Mouse (Mus musculus) hindbrain, postnatal 0 days (tissue): ENCODE results near the gene Gm14409. TPM values are rescaled to one million over a fixed set of nuclear protein-coding genes. Genes with fewer than 3 reads are reported as not detected.
A peak's percentile ranks its signal among the peaks of the same experiment; 100 is the strongest.
"Not testable (repeated sequence)": the region's sequence is repeated elsewhere in the genome, so short reads cannot be mapped to it uniquely, and the experiment has no call there.

Experiments used
- ATAC-seq: fragments of 200-750 bp; cut with Nextera tagmentation; 2 replicates; pipeline ENCODE4 v1.8.0; 2017; ENCODE audit warnings: mild to moderate bottlenecking, moderate TSS enrichment, moderate library complexity
- DNase-seq: peaks from one replicate; pipeline ENCODE4 v3.0.0-alpha.2; 2015; ENCODE audit warnings: low spot score
- H3K27ac ChIP-seq: fragments of 300-500 bp; sonication (generic); 2 replicates; pipeline ENCODE4 v1.5.1; 2014; ENCODE audit warnings: mild to moderate bottlenecking
- H3K27me3 ChIP-seq: fragments of 300-500 bp; sonication (generic); 2 replicates; pipeline ENCODE4 v1.6.1; 2014; ENCODE audit warnings: low read length, mixed read lengths; ENCODE audit not compliant: insufficient read depth
- H3K36me3 ChIP-seq: fragments of 300-500 bp; sonication (generic); 2 replicates; pipeline ENCODE4 v1.6.1; 2014; ENCODE audit warnings: low read length, mixed read lengths; ENCODE audit not compliant: insufficient read depth
- H3K4me1 ChIP-seq: fragments of 300-500 bp; sonication (generic); 2 replicates; pipeline ENCODE4 v1.6.1; 2014; ENCODE audit warnings: antibody characterized with exemption, low read length, mixed read lengths; ENCODE audit not compliant: insufficient read depth
- H3K4me2 ChIP-seq: fragments of 300-500 bp; sonication (generic); 2 replicates; pipeline ENCODE4 v1.6.1; 2014; ENCODE audit warnings: low read depth, mild to moderate bottlenecking, low read length, moderate library complexity, mixed read lengths
- H3K4me3 ChIP-seq: fragments of 300-500 bp; sonication (generic); 2 replicates; pipeline ENCODE4 v1.5.1; 2014; ENCODE audit warnings: low read length
- H3K9ac ChIP-seq: fragments of 300-500 bp; sonication (generic); replicated peaks from 2 replicates; pipeline ENCODE4 v1.6.1; 2014; ENCODE audit warnings: mild to moderate bottlenecking, low read length, moderate library complexity, mixed read lengths
- H3K9me3 ChIP-seq: fragments of 300-500 bp; sonication (generic); 2 replicates; pipeline ENCODE4 v1.6.1; 2016; ENCODE audit warnings: low read length, mixed read lengths
- CTCF ChIP-seq: IDR thresholded peaks from 2 replicates; pipeline ENCODE4 v1.5.1; 2016; ENCODE audit warnings: antibody characterized with exemption, control low read depth, low read depth
- whole genome bisulfite sequencing: fragments of 180-500 bp; shearing (Covaris S2); extraction: QIAGEN DNeasy Blood & Tissue Kit; methylation state at CpG from one replicate; pipeline ENCODE4 v1.1.7; 2014; 5-methylcytosine and 5-hydroxymethylcytosine counted together
- polyA plus RNA-seq: library from polyadenylated mRNA; unstranded; fragments of >200 nt; fragmentation: Nextera tagmentation; extraction: Ambion mirVana; gene quantifications from 2 replicates; pipeline ENCODE4 v1.2.1, GENCODE M21; 2015
- total RNA-seq: library from RNA; depleted of rRNA; stranded (reverse); fragments of >200 nt; gene quantifications from 2 replicates; pipeline ENCODE4 v1.2.3, GENCODE M21; 2014; rRNA removed

Gm14409 gene
- total RNA-seq, result not detected in 2 replicates
- polyA plus RNA-seq, result not detected in 2 replicates

DNA sequence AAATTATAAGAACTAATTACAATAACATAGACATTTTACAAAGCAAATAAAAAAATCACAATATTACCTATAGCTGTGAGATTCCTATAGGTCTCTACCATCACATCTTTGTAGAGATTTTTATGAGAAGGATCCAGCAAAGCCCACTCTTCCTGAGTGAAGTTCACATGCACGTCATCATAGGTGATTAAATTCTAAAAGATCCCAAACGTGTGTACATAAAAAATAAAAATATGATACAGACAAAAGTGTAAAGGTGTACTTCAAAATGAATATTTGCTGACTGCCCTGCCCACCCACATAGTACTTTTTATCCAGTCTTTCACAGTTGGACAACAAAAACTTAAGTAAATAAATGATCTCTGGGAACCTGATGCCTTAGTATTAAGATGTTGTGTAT lies at the start of gene Gm14409:
Gm14409 (minus strand) TSS at position 101 of the 400 bp plus-strand sequence.
- WGBS, result no CpG with 5 or more reads among the region's 2 CpGs
- not testable (repeated sequence) for H3K9me3 ChIP-seq, DNase-seq, H3K36me3 ChIP-seq, H3K27me3 ChIP-seq, H3K4me1 ChIP-seq, H3K9ac ChIP-seq, H3K27ac ChIP-seq, ATAC-seq, H3K4me3 ChIP-seq, H3K4me2 ChIP-seq

DNA sequence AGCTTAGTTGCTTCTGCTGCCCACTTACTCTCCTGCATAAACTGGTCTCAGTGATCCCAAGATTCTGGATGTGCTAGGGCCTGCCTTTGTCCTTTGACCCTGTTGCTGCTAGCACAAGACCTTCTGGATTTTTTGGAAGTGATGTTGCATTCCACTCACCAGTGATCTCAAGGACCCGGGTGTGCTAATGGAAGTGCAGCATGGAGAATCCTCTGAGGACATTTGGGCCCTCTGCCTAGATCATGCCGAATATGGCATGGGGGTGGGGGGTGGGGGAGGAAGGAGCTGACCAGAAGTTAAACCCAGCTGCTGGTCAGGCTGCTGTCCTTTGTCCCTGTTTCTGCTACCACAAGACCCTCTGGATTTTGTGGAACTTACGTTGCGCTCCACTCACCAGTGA lies 42.8 kb upstream of the Gm14409 start:
- not testable (repeated sequence) for H3K27ac ChIP-seq, DNase-seq, H3K9me3 ChIP-seq, H3K4me1 ChIP-seq, H3K36me3 ChIP-seq, H3K4me2 ChIP-seq, ATAC-seq, H3K9ac ChIP-seq, H3K4me3 ChIP-seq, H3K27me3 ChIP-seq
- WGBS, result 85% methylated on average over 4 of the region's 4 CpGs

DNA sequence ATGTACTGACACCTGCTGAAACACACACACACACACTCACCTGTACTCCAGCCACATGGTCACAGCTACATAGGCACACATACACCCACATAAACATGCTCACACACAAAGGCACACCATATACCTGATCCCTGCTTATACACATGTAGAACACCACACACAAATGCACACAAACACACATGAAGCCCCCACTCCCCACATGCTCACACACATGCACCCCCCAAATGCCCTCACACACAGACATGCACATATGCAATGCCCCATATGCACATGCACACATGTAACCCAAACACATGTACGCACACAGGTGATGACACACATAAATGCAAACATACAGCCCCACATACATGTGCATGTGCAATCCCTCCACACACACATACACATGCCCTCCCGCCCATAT lies 38.1 kb upstream of the Gm14409 start:
- not testable (repeated sequence) for H3K4me2 ChIP-seq, DNase-seq, H3K9ac ChIP-seq, H3K4me1 ChIP-seq, H3K9me3 ChIP-seq, H3K27ac ChIP-seq, H3K27me3 ChIP-seq, H3K36me3 ChIP-seq, ATAC-seq, H3K4me3 ChIP-seq
- no CpG with 5 or more reads among the region's 2 CpGs for WGBS

DNA sequence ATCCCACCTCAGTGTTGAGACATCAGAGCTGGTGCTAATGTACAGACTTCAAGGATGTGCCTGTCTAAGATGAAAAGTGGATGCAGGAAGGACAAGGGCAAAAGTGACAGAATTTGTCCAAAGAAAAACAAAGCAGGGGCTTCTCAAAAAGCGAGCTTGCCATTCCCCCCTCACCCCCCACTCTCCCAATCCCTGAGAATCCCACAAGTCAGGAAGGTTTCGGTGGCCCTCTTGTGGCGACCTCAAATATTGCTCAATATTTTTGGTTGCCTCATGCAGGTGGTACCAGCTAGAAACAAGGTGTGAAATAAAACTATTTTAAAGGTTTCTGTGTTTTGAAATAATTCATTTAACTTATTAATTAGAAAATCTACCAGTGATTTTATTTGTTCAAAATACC lies 16.9 kb upstream of the Gm14409 start:
- not testable (repeated sequence) for H3K4me1 ChIP-seq, H3K4me2 ChIP-seq, ATAC-seq, H3K9ac ChIP-seq, H3K9me3 ChIP-seq, H3K36me3 ChIP-seq, H3K27me3 ChIP-seq, DNase-seq, H3K27ac ChIP-seq, H3K4me3 ChIP-seq
- WGBS, result 47% methylated on average over 3 of the region's 3 CpGs
- peak; percentile 20; the same call in 1 of the 2 replicates for TF ChIP-seq CTCF

DNA sequence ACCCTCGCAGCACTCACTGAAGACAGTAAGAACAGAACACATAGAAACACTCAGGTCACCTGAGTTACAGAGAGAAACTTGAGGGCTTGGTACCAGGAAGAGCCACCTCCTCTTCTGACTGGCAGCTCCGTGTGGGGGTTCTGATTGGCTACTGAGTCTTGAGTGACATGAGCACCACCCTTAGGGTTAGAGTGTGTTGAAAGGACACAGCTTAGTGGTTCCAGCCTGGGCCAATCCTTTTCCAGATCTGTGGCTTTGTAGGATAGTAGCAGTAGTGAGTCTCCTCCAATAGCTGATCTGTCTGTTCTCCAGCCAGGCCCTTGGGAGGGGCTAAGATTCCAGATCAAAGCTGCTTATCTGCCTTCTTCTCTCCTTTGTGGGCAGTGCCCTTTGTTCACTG lies 10.9 kb upstream of the Gm14409 start:
- H3K9me3 ChIP-seq, ATAC-seq, H3K4me3 ChIP-seq, H3K9ac ChIP-seq, H3K27me3 ChIP-seq, H3K4me2 ChIP-seq, DNase-seq, H3K36me3 ChIP-seq, H3K27ac ChIP-seq, H3K4me1 ChIP-seq: not testable (repeated sequence)
- 89% methylated on average over 1 of the region's 2 CpGs for WGBS

DNA sequence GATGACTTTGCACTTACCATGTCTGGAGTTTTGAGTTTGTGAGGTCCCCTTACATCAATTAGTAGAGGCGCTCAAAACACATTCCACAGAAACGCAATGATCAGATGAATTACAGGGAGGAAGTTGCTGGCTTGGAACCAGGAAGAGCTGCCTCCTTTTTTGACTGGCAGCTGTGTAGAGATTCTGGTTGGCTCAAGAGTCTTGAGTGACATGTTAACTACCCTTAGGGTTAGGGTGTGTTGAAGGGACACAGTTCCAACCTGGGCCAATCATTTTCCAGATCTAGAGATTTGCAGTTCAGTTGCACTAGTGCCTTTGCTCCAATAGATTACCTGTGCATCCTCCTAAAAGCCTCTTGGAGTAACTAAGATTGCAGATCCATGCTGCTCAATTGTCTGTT lies 5.4 kb upstream of the Gm14409 start:
- H3K27ac ChIP-seq, H3K4me3 ChIP-seq, ATAC-seq, H3K27me3 ChIP-seq, DNase-seq, H3K36me3 ChIP-seq, H3K4me1 ChIP-seq, H3K9ac ChIP-seq, H3K9me3 ChIP-seq, H3K4me2 ChIP-seq: not testable (repeated sequence)
- WGBS, result 83% methylated on average over 2 of the region's 2 CpGs

DNA sequence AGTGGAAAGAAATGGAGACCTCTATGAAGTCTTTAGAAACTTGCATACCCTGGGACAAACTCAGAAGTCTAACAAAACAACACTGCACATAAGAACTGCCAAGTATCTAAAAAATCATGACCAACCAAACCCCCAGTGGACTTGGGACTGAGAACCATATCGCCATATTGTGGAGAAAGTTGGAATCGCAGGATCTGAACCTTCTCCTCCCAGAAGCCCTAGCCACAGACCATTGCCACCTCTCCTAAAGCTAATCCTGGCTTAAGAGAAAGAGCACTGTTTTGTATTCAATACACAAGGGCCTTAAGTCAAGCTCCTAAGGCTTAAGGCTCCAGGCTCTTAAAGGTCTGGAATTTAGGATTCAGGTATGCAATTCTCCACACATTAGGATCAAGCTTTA lies 19.4 kb downstream of the Gm14409 start:
- not testable (repeated sequence) for ATAC-seq

DNA sequence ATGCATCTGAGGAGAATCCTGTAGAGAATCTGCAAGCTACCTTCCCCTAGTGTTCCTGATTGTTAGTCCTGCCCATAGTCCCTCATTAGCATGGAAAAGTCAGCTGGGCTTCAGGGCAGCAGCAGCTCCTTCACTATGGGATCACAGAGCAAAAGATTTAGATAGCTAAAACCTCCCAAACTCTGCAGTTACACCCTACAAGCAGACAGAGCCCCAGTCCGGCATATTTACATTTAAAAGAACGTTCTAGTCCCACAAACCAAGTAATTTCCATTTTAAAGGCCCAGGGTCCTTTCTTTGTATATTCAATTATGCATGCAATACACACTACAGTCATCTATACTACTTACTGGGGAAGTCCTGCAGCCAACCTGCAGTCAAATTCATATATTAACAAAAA lies 36.4 kb downstream of the Gm14409 start:
- ATAC-seq, H3K27ac ChIP-seq: not testable (repeated sequence)
- 41% methylated on average over 2 of the region's 2 CpGs for WGBS

More for the DNA sequence above, 19.4 kb downstream of the Gm14409 start:
- H3K9me3 ChIP-seq, H3K4me2 ChIP-seq, H3K27me3 ChIP-seq, H3K4me1 ChIP-seq, H3K27ac ChIP-seq, H3K4me3 ChIP-seq, H3K9ac ChIP-seq, H3K36me3 ChIP-seq, DNase-seq: not testable (repeated sequence)
- WGBS, result 91% methylated on average over 2 of the region's 2 CpGs

More for the DNA sequence above, 36.4 kb downstream of the Gm14409 start:
- not testable (repeated sequence) for H3K4me2 ChIP-seq, H3K9me3 ChIP-seq, H3K9ac ChIP-seq, H3K27me3 ChIP-seq, DNase-seq, H3K4me3 ChIP-seq, H3K36me3 ChIP-seq, H3K4me1 ChIP-seq

Other genes with a start within 250 kb of the Gm14409 start
- gene Gm14401, start 192.7 kb downstream of the Gm14409 start, total RNA-seq, result not detected in 2 replicates
- gene Gm14401, start 192.7 kb downstream of the Gm14409 start, polyA plus RNA-seq, result 0.21 TPM in 1 of 2 replicates, not detected in the other
- 11.3 and 23.8 TPM in 2 replicates for gene Gm14410, start 60.6 kb downstream of the Gm14409 start, total RNA-seq
- 42.4 and 47.7 TPM in 2 replicates for gene Gm14410, start 60.6 kb downstream of the Gm14409 start, polyA plus RNA-seq
- gene Gm14412, start 57.3 kb upstream of the Gm14409 start, total RNA-seq, result 0.10 and 0.43 TPM in 2 replicates
- 0.66 and 0.71 TPM in 2 replicates for gene Gm14412, start 57.3 kb upstream of the Gm14409 start, polyA plus RNA-seq
- 0.50 and 1.6 TPM in 2 replicates for gene Gm14418, start 131.3 kb upstream of the Gm14409 start, total RNA-seq
- gene Gm14418, start 131.3 kb upstream of the Gm14409 start, polyA plus RNA-seq, result 8.2 and 11.5 TPM in 2 replicates
- 4.1 and 6.8 TPM in 2 replicates for gene Zfp970, start 197.7 kb upstream of the Gm14409 start, total RNA-seq
- 4.2 and 5.0 TPM in 2 replicates for gene Zfp970, start 197.7 kb upstream of the Gm14409 start, polyA plus RNA-seq
- 3.1 TPM in 1 of 2 replicates, not detected in the other for gene Gm14403, start 231.2 kb upstream of the Gm14409 start, total RNA-seq
- 2.8 and 3.7 TPM in 2 replicates for gene Gm14403, start 231.2 kb upstream of the Gm14409 start, polyA plus RNA-seq